Mouse (Mus musculus) limb, embryonic 11.5 days (tissue): ENCODE data around the gene Cysrt1. TPM values are rescaled to one million over a fixed set of nuclear protein-coding genes. Genes with fewer than 3 reads are reported as not detected.
A peak's percentile ranks its signal among the peaks of the same experiment; 100 is the strongest.

Source experiments
- ATAC-seq: fragments of 200-750 bp; cut with Nextera tagmentation; 2 replicates; pipeline ENCODE4 v1.8.0; 2017; ENCODE audit warnings: low read depth; ENCODE audit not compliant: insufficient number of reproducible peaks, low FRiP score, low TSS enrichment
- DNase-seq: peaks from one replicate; pipeline ENCODE4 v3.0.0-alpha.2; 2015; ENCODE audit warnings: low spot score
- H3K27ac ChIP-seq: fragments of 300-500 bp; sonication (generic); replicated peaks from 2 replicates; pipeline ENCODE4 v1.5.1; 2014; ENCODE audit warnings: low read depth, mild to moderate bottlenecking, low read length
- H3K27me3 ChIP-seq: fragments of 300-500 bp; sonication (generic); 2 replicates; pipeline ENCODE4 v1.6.1; 2014; ENCODE audit warnings: mild to moderate bottlenecking, low read length, mixed read lengths; ENCODE audit not compliant: control insufficient read depth, insufficient read depth
- H3K36me3 ChIP-seq: fragments of 300-500 bp; sonication (generic); 2 replicates; pipeline ENCODE4 v1.6.1; 2014; ENCODE audit warnings: mild to moderate bottlenecking, low read length, moderate library complexity, mixed read lengths; ENCODE audit not compliant: control insufficient read depth, insufficient read depth
- H3K4me1 ChIP-seq: fragments of 300-500 bp; sonication (generic); 2 replicates; pipeline ENCODE4 v1.6.1; 2014; ENCODE audit warnings: low read length, mixed read lengths; ENCODE audit not compliant: control insufficient read depth, insufficient read depth
- H3K4me2 ChIP-seq: fragments of 300-500 bp; sonication (generic); 2 replicates; pipeline ENCODE4 v1.6.1; 2014; ENCODE audit warnings: low read depth, mild to moderate bottlenecking, moderate library complexity; ENCODE audit not compliant: severe bottlenecking
- H3K4me3 ChIP-seq: fragments of 300-500 bp; sonication (generic); 2 replicates; pipeline ENCODE4 v1.5.1; 2014; ENCODE audit warnings: low read depth, low read length
- H3K9ac ChIP-seq: fragments of 300-500 bp; sonication (generic); 2 replicates; pipeline ENCODE4 v1.6.1; 2014; ENCODE audit warnings: mild to moderate bottlenecking, low read length
- H3K9me3 ChIP-seq: fragments of 300-500 bp; sonication (generic); 2 replicates; pipeline ENCODE4 v1.6.1; 2016; ENCODE audit warnings: low read length; ENCODE audit not compliant: control insufficient read depth
- WGBS: fragments of 180-500 bp; shearing (Covaris S2); extraction: QIAGEN DNeasy Blood & Tissue Kit; methylation state at CpG from one replicate; pipeline ENCODE4 v1.1.7; 2014; 5-methylcytosine and 5-hydroxymethylcytosine counted together
- polyA plus RNA-seq: library from polyadenylated mRNA; unstranded; fragments of >200 nt; fragmentation: Nextera tagmentation; extraction: Ambion mirVana; gene quantifications from 2 replicates; pipeline ENCODE4 v1.2.1, GENCODE M21; 2014

Gene Cysrt1
- polyA plus RNA-seq, 1 experiment from 2014 or later = not detected

DNA sequence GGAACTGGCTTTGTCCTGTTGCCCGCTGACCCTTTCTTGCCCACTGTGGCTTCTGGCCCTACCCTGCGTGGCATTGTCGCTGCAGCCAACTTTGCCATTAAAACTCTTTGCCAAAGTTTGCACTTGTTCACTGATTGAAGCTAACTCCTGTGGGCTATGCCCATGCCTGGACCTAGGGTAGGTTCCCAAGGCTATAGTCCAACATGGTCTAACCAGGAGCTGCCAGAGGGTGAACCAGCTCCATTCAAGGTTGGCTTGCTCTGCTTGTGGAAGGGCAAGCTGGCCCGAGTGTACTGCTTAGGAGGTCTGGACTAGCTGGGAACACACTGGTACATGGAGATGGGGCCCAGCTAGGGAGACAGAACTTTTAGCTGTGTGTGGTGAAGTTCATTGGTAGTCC lies 1.9 kb upstream of the Cysrt1 start:
- H3K36me3 ChIP-seq = peaks cover 9% of the 10 kb centered on the region
- peaks cover 28% of the 10 kb centered on the region for H3K27me3 ChIP-seq
- peaks cover 11% of the 10 kb centered on the region; the same call in 1 of the 2 replicates for H3K4me1 ChIP-seq
- H3K9ac ChIP-seq = no peak overlapping the region
- H3K4me2 ChIP-seq = no peak overlapping the region
- H3K9me3 ChIP-seq = no peaks in the 10 kb centered on the region
- H3K27ac ChIP-seq = no peak overlapping the region
- ATAC-seq = no peak
- 90% methylated on average over 4 of the region's 4 CpGs for WGBS
- DNase-seq = no peak
- no peak overlapping the region for H3K4me3 ChIP-seq

DNA sequence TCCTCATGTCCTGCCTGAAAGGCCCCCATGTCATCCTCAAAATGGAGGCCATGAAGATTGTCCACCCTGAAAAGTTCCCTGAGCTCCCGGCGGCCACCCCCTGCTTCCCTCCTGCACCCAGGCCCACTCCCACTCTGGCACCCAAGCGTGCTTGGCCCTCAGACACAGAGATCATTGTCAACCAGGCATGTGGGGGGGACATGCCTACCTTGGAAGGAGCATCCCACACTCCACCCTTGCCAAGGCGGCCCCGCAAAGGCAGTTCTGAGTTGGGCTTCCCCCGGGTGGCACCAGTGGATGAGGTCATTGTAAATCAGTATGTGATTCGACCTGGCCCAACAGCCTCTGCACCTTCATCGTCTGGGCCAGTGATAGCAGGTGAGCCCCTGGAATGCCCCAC lies 1.1 kb upstream of the Cysrt1 start:
- WGBS = 79% methylated on average over 8 of the region's 8 CpGs
- H3K9me3 ChIP-seq = no peaks in the 10 kb centered on the region

DNA sequence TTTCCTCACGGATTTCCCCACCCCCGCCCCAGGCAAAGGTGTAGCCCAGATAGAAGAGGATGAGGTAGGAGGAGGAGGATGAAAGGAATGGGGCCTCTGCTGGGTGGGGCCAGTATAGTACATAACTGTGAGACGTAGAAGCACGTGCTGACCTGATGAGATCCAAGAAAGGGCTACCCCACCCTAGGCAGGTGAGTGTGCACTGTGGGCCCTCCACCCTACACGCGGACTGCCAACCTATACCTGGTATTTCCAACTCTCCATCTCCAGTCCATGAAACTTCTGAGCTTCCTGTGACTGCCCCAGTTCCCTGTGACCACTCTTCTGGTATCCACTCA lies 845 bp downstream of the Cysrt1 start:
- H3K27ac ChIP-seq = no peak overlapping the region
- H3K4me1 ChIP-seq = peaks cover 11% of the 10 kb centered on the region; the same call in 1 of the 2 replicates
- peaks cover 3% of the 10 kb centered on the region for H3K36me3 ChIP-seq
- peak overlapping the region; percentile 43; the same call in 1 of the 2 replicates for H3K4me3 ChIP-seq
- peak overlapping the region; percentile 96 for H3K4me2 ChIP-seq
- DNase-seq = no peak
- H3K9ac ChIP-seq = no peak overlapping the region
- 0 out of 2 replicates have a peak, but pooled peaks have one; percentile 12 for ATAC-seq
- peaks cover 29% of the 10 kb centered on the region for H3K27me3 ChIP-seq
- WGBS = 19% methylated on average over 6 of the region's 6 CpGs
- no peaks in the 10 kb centered on the region for H3K9me3 ChIP-seq

More for the DNA sequence above, 1.1 kb upstream of the Cysrt1 start:
- H3K4me3 ChIP-seq = no peak overlapping the region
- no peak for DNase-seq
- peaks cover 29% of the 10 kb centered on the region for H3K27me3 ChIP-seq
- peaks cover 9% of the 10 kb centered on the region for H3K36me3 ChIP-seq
- no peak overlapping the region for H3K4me2 ChIP-seq
- H3K27ac ChIP-seq = no peak overlapping the region
- ATAC-seq = no peak
- H3K4me1 ChIP-seq = peaks cover 11% of the 10 kb centered on the region; the same call in 1 of the 2 replicates
- H3K9ac ChIP-seq = no peak overlapping the region

DNA sequence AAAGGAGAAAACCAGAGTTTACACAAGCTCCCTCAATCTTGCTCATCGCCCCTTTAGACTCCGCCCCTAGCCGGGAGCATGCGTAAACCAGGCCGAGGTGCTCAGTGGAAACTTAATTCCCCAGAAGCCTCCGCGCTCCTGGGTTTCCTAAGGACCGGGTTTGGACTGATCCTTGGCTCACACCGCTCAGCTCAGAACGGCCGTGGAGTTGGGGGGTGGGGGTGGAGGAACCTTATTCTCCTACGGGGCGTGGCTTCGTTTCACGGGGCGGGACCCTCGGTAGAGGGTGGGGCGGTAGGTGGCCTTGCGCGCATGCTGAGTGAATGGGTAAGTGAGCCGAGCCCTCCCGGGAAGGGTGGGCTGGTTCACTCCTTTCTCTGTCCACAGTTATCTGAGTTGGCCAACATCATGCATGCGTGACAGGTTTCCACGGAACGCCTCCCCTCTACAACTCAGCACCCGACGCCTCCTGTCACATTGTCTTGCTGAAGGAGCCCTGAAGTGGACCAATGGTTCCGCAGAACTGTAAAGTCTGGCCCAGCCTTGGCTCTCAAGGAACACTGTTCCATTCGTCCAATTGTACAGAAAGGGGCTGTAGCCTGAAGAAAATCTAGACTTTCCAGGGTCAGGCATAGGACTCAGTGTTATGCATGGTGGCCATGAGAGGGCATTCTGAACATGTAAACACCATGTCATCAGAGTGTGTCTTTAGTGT lies 1.4 kb downstream of the Cysrt1 start:
- WGBS = under 1% methylated on average over 29 of the region's 29 CpGs
- ATAC-seq = peak; percentile 79
- DNase-seq = peak; percentile 79

DNA sequence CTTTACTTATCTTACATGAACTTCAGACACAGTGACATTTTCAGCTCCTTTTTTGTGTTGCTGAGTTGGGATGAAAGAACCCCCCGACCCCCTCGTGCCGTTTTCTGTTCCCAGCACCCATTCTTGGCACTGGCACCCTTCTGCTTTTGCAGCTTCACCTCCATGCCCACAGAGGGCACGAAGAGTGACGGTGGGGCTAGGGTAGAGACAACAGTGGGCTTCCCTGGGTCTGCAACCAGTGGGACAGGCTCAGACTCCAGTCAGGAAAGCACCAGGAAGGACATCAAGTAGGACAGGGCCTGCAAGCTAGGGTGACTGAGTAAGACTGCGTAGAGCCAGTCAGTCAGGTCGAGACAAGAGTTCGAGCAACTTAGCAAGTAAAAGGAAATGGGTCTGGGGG lies 1.9 kb downstream of the Cysrt1 start:
- Histone ChIP-seq H3K36me3 (peaks cover under 1% of the 10 kb centered on the region; the same call in 1 of the 2 replicates), H3K27ac (no peak overlapping the region), H3K27me3 (peaks cover 29% of the 10 kb centered on the region), H3K9ac (no peak overlapping the region; the same call in 1 of the 2 replicates), H3K4me2 (peak overlapping the region; percentile 96), H3K9me3 (no peaks in the 10 kb centered on the region), H3K4me1 (peaks cover 11% of the 10 kb centered on the region; the same call in 1 of the 2 replicates), H3K4me3 (peak overlapping the region; percentile 26)
- ATAC-seq = no peak
- 52% methylated on average over 8 of the region's 8 CpGs for WGBS
- DNase-seq = no peak

More for the DNA sequence above, 1.4 kb downstream of the Cysrt1 start:
- H3K4me1 ChIP-seq = peaks cover 11% of the 10 kb centered on the region; the same call in 1 of the 2 replicates
- no peak overlapping the region for H3K27ac ChIP-seq
- H3K36me3 ChIP-seq = peaks cover 3% of the 10 kb centered on the region; the same call in 1 of the 2 replicates
- H3K4me2 ChIP-seq = peak overlapping the region; percentile 96
- peak overlapping the region; percentile 23 for H3K9ac ChIP-seq
- H3K9me3 ChIP-seq = no peaks in the 10 kb centered on the region
- H3K27me3 ChIP-seq = peaks cover 29% of the 10 kb centered on the region
- H3K4me3 ChIP-seq = peak overlapping the region; percentile 26

DNA sequence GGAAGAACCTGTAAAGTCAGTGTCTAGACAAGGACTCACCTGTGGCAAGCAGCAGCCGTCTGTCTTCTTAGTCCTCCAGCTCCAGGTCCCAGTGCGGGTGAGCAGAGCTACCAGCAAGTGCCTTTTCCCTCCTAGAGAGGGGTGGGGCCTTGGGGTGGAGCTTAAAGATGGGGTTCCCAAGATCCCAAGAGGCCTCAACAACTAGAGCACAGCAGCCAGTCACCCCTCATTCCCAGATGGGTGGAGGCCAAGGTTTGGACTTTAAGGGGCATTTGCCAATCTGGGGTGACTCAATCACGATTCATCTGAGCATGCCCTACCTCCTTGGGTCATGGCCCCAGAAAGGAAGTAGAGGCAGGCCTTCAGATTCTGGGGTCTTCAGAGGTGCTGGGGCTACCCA lies 2.5 kb downstream of the Cysrt1 start:
- Histone ChIP-seq H3K9me3 (no peaks in the 10 kb centered on the region), H3K36me3 (no peaks in the 10 kb centered on the region), H3K4me3 (no peak overlapping the region), H3K27ac (no peak overlapping the region), H3K4me2 (no peak overlapping the region; the same call in 1 of the 2 replicates), H3K9ac (no peak overlapping the region), H3K4me1 (peaks cover 11% of the 10 kb centered on the region; the same call in 1 of the 2 replicates), H3K27me3 (peaks cover 29% of the 10 kb centered on the region)
- ATAC-seq = no peak
- DNase-seq = no peak
- WGBS = 88% methylated on average over 3 of the region's 3 CpGs

DNA sequence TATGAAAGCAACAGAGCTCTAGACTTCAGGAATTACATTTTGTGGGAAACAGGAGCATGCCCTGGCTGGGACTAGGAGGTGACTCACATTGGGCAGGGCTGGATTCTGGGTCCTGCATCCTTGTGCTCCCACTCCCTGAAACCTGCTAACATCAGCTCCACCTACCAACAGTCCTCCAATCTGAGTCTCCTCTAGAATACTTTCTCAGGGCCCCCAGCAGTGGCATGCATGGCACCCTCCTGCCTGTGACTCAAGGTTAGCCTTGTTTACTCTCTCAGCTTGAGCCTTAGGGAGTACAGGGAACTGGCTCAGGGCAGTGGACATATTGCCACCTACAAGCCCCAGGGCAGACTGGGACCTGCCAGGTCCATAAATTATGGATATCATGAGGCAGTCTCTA lies 4.1 kb downstream of the Cysrt1 start:
- Histone ChIP-seq H3K36me3 (no peaks in the 10 kb centered on the region), H3K4me3 (no peak overlapping the region), H3K27me3 (peaks cover 23% of the 10 kb centered on the region), H3K27ac (no peak overlapping the region), H3K4me2 (no peak overlapping the region), H3K9ac (no peak overlapping the region), H3K4me1 (peaks cover 11% of the 10 kb centered on the region; the same call in 1 of the 2 replicates), H3K9me3 (no peaks in the 10 kb centered on the region)
- DNase-seq (no peak), ATAC-seq (no peak)

DNA sequence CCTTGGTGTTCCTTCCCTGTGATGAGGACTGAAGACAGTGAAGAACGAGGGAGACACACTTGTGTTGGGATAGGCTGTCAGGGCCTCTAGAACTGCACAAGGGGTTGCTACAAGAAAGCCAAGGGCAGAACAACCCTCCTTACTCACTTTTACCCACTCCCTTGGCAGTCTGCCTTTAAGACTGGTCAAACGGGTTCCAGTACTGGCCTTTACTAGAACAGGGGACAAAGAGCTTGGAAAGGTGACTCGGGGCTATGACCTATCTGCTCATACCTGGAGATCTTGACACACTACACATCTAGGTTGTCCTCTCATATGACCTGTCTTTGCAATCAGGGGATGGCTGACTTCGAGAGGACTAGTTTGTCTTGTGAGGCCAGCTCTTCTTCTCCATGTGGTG lies 4.7 kb downstream of the Cysrt1 start:
- Histone ChIP-seq H3K9ac (no peak overlapping the region), H3K27me3 (peaks cover 18% of the 10 kb centered on the region)

More for the DNA sequence above, 4.7 kb downstream of the Cysrt1 start:
- no peaks in the 10 kb centered on the region for H3K9me3 ChIP-seq
- ATAC-seq (no peak), DNase-seq (no peak)
- 61% methylated on average over 4 of the region's 4 CpGs for WGBS
- no peaks in the 10 kb centered on the region for H3K36me3 ChIP-seq
- H3K4me2 ChIP-seq = no peak overlapping the region
- H3K27ac ChIP-seq = no peak overlapping the region
- H3K4me1 ChIP-seq = peaks cover 11% of the 10 kb centered on the region; the same call in 1 of the 2 replicates
- H3K4me3 ChIP-seq = no peak overlapping the region
